Mouse (Mus musculus): ENCODE results near the gene Mrgprf.

The Mrgprf gene

GRCm38 (mm10) chr7:145335616-145336332 lies 35.1 kb downstream of the Mrgprf start:
- CTCF ChIA-PET, result no interaction called here

- CTCF ChIA-PET, result no interaction called here
Measured at GRCm38 (mm10) chr7:145337889-145338288, 37.3 kb downstream of the Mrgprf start.

GRCm38 (mm10) chr7:145340248-145340904 lies 39.7 kb downstream of the Mrgprf start:
- CTCF ChIA-PET, result no interaction called here
